Mouse (Mus musculus): ENCODE results near the gene 1520401A03Rik.

GRCm38 (mm10) chr17:23674271-23674952 lies 48.2 kb downstream of the 1520401A03Rik start:
- no peak for TF ChIP-seq FLI1 (IDR thresholded peaks at IDR 0.05; ENCODE audit: low read length)
- TF ChIP-seq GATA1 (IDR thresholded peaks at IDR 0.05; ENCODE audit: borderline replicate concordance, low read length), result no peak

All from megakaryocyte, embryonic 14.5 days (primary cell).